Mouse (Mus musculus): Measurements from ENCODE around the gene Ddx23.

DNA sequence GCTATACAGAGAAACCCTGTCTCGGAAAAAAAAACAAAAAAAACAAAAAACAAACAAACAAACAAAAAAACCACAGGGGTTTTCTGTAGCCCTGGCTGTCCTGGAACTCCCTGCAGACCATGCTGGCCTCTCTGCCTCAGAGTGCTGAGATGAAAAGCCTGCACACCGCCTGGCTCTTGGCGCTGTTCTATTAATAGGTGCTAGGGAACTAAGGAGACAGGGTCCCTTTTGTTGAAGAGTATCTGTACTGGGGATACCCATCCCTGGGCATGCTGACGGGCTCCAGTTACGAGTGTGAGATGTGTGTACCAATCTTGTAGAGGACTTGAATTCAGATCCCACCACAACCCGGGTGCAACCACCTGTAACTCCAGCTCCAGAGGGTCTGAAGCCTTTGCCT is 46.9 kb downstream of the Ddx23 start:
- TF ChIP-seq CTCF (IDR thresholded peaks at IDR 0.05; ENCODE audit: low read depth) (no peak), EP300 (optimal IDR thresholded peaks at IDR 0.05) (no peak)
